12 mouse cellular contexts compared by ENCODE assay signal in the genomic region with DNA sequence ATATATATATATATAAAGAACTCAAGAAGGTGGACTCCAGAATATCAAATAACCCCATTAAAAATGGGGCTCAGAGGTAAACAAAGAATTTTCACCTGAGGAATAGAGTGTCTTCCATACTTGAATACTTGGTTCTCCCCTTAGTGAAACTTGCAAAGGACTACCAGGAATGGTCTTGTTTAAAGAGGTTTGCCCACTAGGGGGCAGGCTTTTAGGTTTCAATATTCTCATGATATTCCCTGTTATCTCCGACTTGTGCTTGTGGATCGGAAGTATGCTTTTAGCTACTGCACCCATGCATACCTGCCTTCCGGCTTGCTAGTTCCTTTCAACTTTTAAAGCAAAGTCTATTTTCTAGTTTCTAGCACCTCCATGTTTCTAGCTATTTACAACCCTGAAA.
DNase-seq lines count a peak whose midpoint lies in the region; ATAC-seq and TF ChIP-seq lines count a peak whose summit lies in the region.
"Had no signal": no experiment of that assay in that cellular context is flagged by ENCODE, and none has a peak within 500 bp of the region (broad histone marks: within the 10 kb centered on the region; RNA-seq: fewer than 3 reads in every experiment).

No protein-coding gene starts in this region.

- no peaks in the 10 kb centered on the region for H3K9me3 ChIP-seq in liver, embryonic 12.5 days (replicated peaks)
- H3K9me3 ChIP-seq in ES-E14 (ENCODE audit: control insufficient read depth, insufficient read depth, low read depth, low read length): no peaks in the 10 kb centered on the region

- H3K27me3 ChIP-seq in liver, embryonic 12.5 days (replicated peaks): no peaks in the 10 kb centered on the region

- H3K4me2 ChIP-seq in liver, embryonic 12.5 days: no peak overlapping the region
- H3K4me2 ChIP-seq: midbrain, embryonic 11.5 days had no signal

- no peak overlapping the region for H3K27ac ChIP-seq in liver, embryonic 12.5 days
- H3K27ac ChIP-seq in ES-E14 (ENCODE audit: insufficient read depth, low read depth, low read length, poor library complexity, severe bottlenecking): no peak overlapping the region

- no peak overlapping the region for H3K4me3 ChIP-seq in liver, embryonic 12.5 days
- H3K4me3 ChIP-seq in ES-E14 (ENCODE audit: insufficient read depth in 1 of 2, low read depth in 1 of 2, low read length in 2 of 2, poor library complexity in 1 of 2, severe bottlenecking in 1 of 2): no peak overlapping the region

- DNase-seq in cerebellum, adult 11 months: peak; percentile 6
- DNase-seq in cerebellum, postnatal 4 days (ENCODE audit: low spot score in 2 of 2): no peak
- DNase-seq in liver (peak; percentile 3), ES-E14 (ENCODE audit: low read depth, low spot score) (peak; percentile 47)
- peak; percentile 3 to 14 for DNase-seq in cerebellum, postnatal 10 days
- no peak for DNase-seq in testis, postnatal 14 days (ENCODE audit: low spot score)
- DNase-seq in spleen, postnatal 10 days (ENCODE audit: low spot score in 2 of 2): no peak
- DNase-seq: heart, postnatal 4 days; left cerebral cortex, postnatal 4 days had no signal

- in situ Hi-C loops in ES-E14 (cut with MboI; ENCODE audit: low sequenced_read_pairs in 2 of 2, unreplicated experiment in 2 of 2): no loop called here

- H3K4me1 ChIP-seq in liver, embryonic 12.5 days: no peaks in the 10 kb centered on the region
- H3K4me1 ChIP-seq in ES-E14 (ENCODE audit: control insufficient read depth in 2 of 2, insufficient read depth in 2 of 2, low read length in 2 of 2, poor library complexity in 1 of 2): no peaks in the 10 kb centered on the region

- no peaks in the 10 kb centered on the region for H3K36me3 ChIP-seq in liver, embryonic 12.5 days
- no peaks in the 10 kb centered on the region for H3K36me3 ChIP-seq in ES-E14 (ENCODE audit: control insufficient read depth, insufficient read depth, low read length, poor library complexity, severe bottlenecking)

- WGBS in liver, embryonic 12.5 days (ENCODE audit: insufficient replicate concordance): 66% methylated on average over 3 of the region's 3 CpGs

- H3K9ac ChIP-seq in liver, embryonic 12.5 days: no peak overlapping the region
- no peak overlapping the region for H3K9ac ChIP-seq in ES-E14 (ENCODE audit: insufficient read depth, low read depth, low read length, poor library complexity, severe bottlenecking)

- no peak for ATAC-seq in liver, embryonic 12.5 days
- ATAC-seq: intestine, embryonic 16.5 days had no signal

TF ChIP-seq in ES-E14, 5 proteins besides CTCF, POLR2A, EP300 and RAD21:
- TF ChIP-seq CHD2 (IDR thresholded peaks at IDR 0.05; ENCODE audit: low read depth, low read length): no peak
- no peak for TF ChIP-seq MAFK (IDR thresholded peaks at IDR 0.05; ENCODE audit: insufficient read depth, low read depth, low read length)
- TF ChIP-seq ZNF384 (IDR thresholded peaks at IDR 0.05; ENCODE audit: low read depth, low read length): no peak
- no peak for TF ChIP-seq ZC3H11A (IDR thresholded peaks at IDR 0.05; ENCODE audit: borderline replicate concordance, low read depth, low read length)
- TF ChIP-seq HCFC1 (IDR thresholded peaks at IDR 0.05; ENCODE audit: borderline replicate concordance, insufficient read depth, low read length): no peak
TF ChIP-seq in ES-E14: peak in this region for 0.

Comparison
In these comparisons a context has a peak if more than half of its experiments do, and no peak if none do; other contexts are left out.
1. DNase-seq: peak in cerebellum, adult 11 months (single experiment), liver (single experiment), ES-E14 (single experiment) and cerebellum, postnatal 10 days (2 of 2); none in cerebellum, postnatal 4 days (0 of 2), testis, postnatal 14 days (single experiment) and spleen, postnatal 10 days (0 of 2).